Mouse (Mus musculus): ENCODE data around the gene Oat. TPM values are rescaled to one million over a fixed set of nuclear protein-coding genes. Genes with fewer than 3 reads are reported as not detected.
A peak's percentile ranks its signal among the peaks of the same experiment; 100 is the strongest.

The Oat gene
- polyA plus RNA-seq, 1 experiment from 2014 or later = 214 TPM

- 43% methylated on average over 3 of the region's 3 CpGs for WGBS
- Histone ChIP-seq H3K27me3 (replicated peaks; ENCODE audit: insufficient read depth, low read length) (no peaks in the 10 kb centered on the region), H3K9me3 (ENCODE audit: low read length) (no peaks in the 10 kb centered on the region), H3K4me3 (ENCODE audit: low read depth, low read length) (no peak overlapping the region), H3K27ac (ENCODE audit: low read length) (peak overlapping the region; percentile 51; the same call in 1 of the 2 replicates), H3K36me3 (ENCODE audit: insufficient read depth, low read length) (no peaks in the 10 kb centered on the region), H3K4me1 (ENCODE audit: insufficient read depth, low read depth, low read length) (peaks cover 7% of the 10 kb centered on the region; the same call in 1 of the 2 replicates), H3K9ac (replicated peaks; ENCODE audit: low read depth) (no peak overlapping the region), H3K4me2 (replicated peaks; ENCODE audit: low read depth, low read length) (peak overlapping the region; percentile 37; the same call in 1 of the 2 replicates)
- ATAC-seq (no peak), DNase-seq (ENCODE audit: low spot score) (no peak)
- TF ChIP-seq CTCF (IDR thresholded peaks at IDR 0.05) (no peak), EP300 (IDR thresholded peaks at IDR 0.05) (peak; percentile 16; the same call in 1 of the 2 replicates)
Observed at GRCm38 (mm10) chr7:132572738-132573137, 3.5 kb downstream of the Oat start.

GRCm38 (mm10) chr7:132571481-132571880 lies 4.7 kb downstream of the Oat start:
- Histone ChIP-seq H3K27me3 (replicated peaks; ENCODE audit: insufficient read depth, low read length) (no peaks in the 10 kb centered on the region), H3K9ac (replicated peaks; ENCODE audit: low read depth) (no peak overlapping the region), H3K4me1 (ENCODE audit: insufficient read depth, low read depth, low read length) (peaks cover 7% of the 10 kb centered on the region; the same call in 1 of the 2 replicates), H3K4me3 (ENCODE audit: low read depth, low read length) (no peak overlapping the region), H3K9me3 (ENCODE audit: low read length) (no peaks in the 10 kb centered on the region), H3K27ac (ENCODE audit: low read length) (peak overlapping the region; percentile 57), H3K4me2 (replicated peaks; ENCODE audit: low read depth, low read length) (peak overlapping the region; percentile 37), H3K36me3 (ENCODE audit: insufficient read depth, low read length) (no peaks in the 10 kb centered on the region)
- ATAC-seq (no peak), DNase-seq (ENCODE audit: low spot score) (peak; percentile 73)
- 36% methylated on average over 8 of the region's 8 CpGs for WGBS
- no peak for TF ChIP-seq CTCF (IDR thresholded peaks at IDR 0.05)
- no peak for TF ChIP-seq EP300 (IDR thresholded peaks at IDR 0.05)

GRCm38 (mm10) chr7:132570071-132570470 lies 6.1 kb downstream of the Oat start:
- Histone ChIP-seq H3K36me3 (ENCODE audit: insufficient read depth, low read length) (no peaks in the 10 kb centered on the region), H3K4me1 (ENCODE audit: insufficient read depth, low read depth, low read length) (peaks cover 7% of the 10 kb centered on the region; the same call in 1 of the 2 replicates), H3K9ac (replicated peaks; ENCODE audit: low read depth) (no peak overlapping the region), H3K9me3 (ENCODE audit: low read length) (no peaks in the 10 kb centered on the region), H3K27me3 (replicated peaks; ENCODE audit: insufficient read depth, low read length) (no peaks in the 10 kb centered on the region), H3K4me2 (replicated peaks; ENCODE audit: low read depth, low read length) (no peak overlapping the region), H3K4me3 (ENCODE audit: low read depth, low read length) (no peak overlapping the region), H3K27ac (ENCODE audit: low read length) (no peak overlapping the region)
- WGBS = 71% methylated on average over 5 of the region's 5 CpGs
- no peak for ATAC-seq
- no peak for TF ChIP-seq EP300 (IDR thresholded peaks at IDR 0.05)
- no peak for TF ChIP-seq CTCF (IDR thresholded peaks at IDR 0.05)
- DNase-seq (ENCODE audit: low spot score) = no peak

- Histone ChIP-seq H3K4me2 (replicated peaks; ENCODE audit: low read depth, low read length) (no peak overlapping the region), H3K27ac (ENCODE audit: low read length) (no peak overlapping the region), H3K4me3 (ENCODE audit: low read depth, low read length) (no peak overlapping the region), H3K9ac (replicated peaks; ENCODE audit: low read depth) (no peak overlapping the region), H3K27me3 (replicated peaks; ENCODE audit: insufficient read depth, low read length) (no peaks in the 10 kb centered on the region), H3K4me1 (ENCODE audit: insufficient read depth, low read depth, low read length) (peaks cover 7% of the 10 kb centered on the region; the same call in 1 of the 2 replicates), H3K9me3 (ENCODE audit: low read length) (no peaks in the 10 kb centered on the region), H3K36me3 (ENCODE audit: insufficient read depth, low read length) (peaks cover 7% of the 10 kb centered on the region; the same call in 1 of the 2 replicates)
- TF ChIP-seq CTCF (IDR thresholded peaks at IDR 0.05) = no peak
- no peak for TF ChIP-seq EP300 (IDR thresholded peaks at IDR 0.05)
- ATAC-seq (no peak), DNase-seq (ENCODE audit: low spot score) (no peak)
- whole genome bisulfite sequencing = 82% methylated on average over 6 of the region's 6 CpGs
Observed at GRCm38 (mm10) chr7:132568817-132569216, 7.4 kb downstream of the Oat start.

GRCm38 (mm10) chr7:132565831-132566230 lies 10.4 kb downstream of the Oat start:
- ATAC-seq (no peak), DNase-seq (ENCODE audit: low spot score) (no peak)
- H3K4me1 ChIP-seq (ENCODE audit: insufficient read depth, low read depth, low read length) = no peaks in the 10 kb centered on the region
- H3K27me3 ChIP-seq (replicated peaks; ENCODE audit: insufficient read depth, low read length) = no peaks in the 10 kb centered on the region
- no peak overlapping the region for H3K9ac ChIP-seq (replicated peaks; ENCODE audit: low read depth)
- no peak overlapping the region for H3K4me2 ChIP-seq (replicated peaks; ENCODE audit: low read depth, low read length)
- 24% methylated on average over 1 of the region's 1 CpGs for WGBS
- H3K36me3 ChIP-seq (ENCODE audit: insufficient read depth, low read length) = peaks cover 24% of the 10 kb centered on the region; the same call in 1 of the 2 replicates
- H3K4me3 ChIP-seq (ENCODE audit: low read depth, low read length) = no peak overlapping the region
- no peak overlapping the region for H3K27ac ChIP-seq (ENCODE audit: low read length)
- TF ChIP-seq EP300 (IDR thresholded peaks at IDR 0.05) = no peak
- no peak for TF ChIP-seq CTCF (IDR thresholded peaks at IDR 0.05)
- H3K9me3 ChIP-seq (ENCODE audit: low read length) = no peaks in the 10 kb centered on the region

- ATAC-seq = peak; percentile 75
- DNase-seq (ENCODE audit: low spot score) = peak; percentile 52
- H3K36me3 ChIP-seq (ENCODE audit: insufficient read depth, low read length) = peaks cover 46% of the 10 kb centered on the region; the same call in 1 of the 2 replicates
- H3K27me3 ChIP-seq (replicated peaks; ENCODE audit: insufficient read depth, low read length) = no peaks in the 10 kb centered on the region
- H3K4me2 ChIP-seq (replicated peaks; ENCODE audit: low read depth, low read length) = no peak overlapping the region
- no peak overlapping the region for H3K27ac ChIP-seq (ENCODE audit: low read length)
- H3K9ac ChIP-seq (replicated peaks; ENCODE audit: low read depth) = no peak overlapping the region
- H3K9me3 ChIP-seq (ENCODE audit: low read length) = no peaks in the 10 kb centered on the region
- H3K4me3 ChIP-seq (ENCODE audit: low read depth, low read length) = no peak overlapping the region
- WGBS = 34% methylated on average over 3 of the region's 3 CpGs
- peaks cover 4% of the 10 kb centered on the region; the same call in 1 of the 2 replicates for H3K4me1 ChIP-seq (ENCODE audit: insufficient read depth, low read depth, low read length)
- TF ChIP-seq CTCF (IDR thresholded peaks at IDR 0.05) = peak; percentile 20; the same call in 1 of the 2 replicates
- peak; percentile 88 for TF ChIP-seq EP300 (IDR thresholded peaks at IDR 0.05)
Observed at GRCm38 (mm10) chr7:132559138-132559766, 16.9 kb downstream of the Oat start.

Data from lung, postnatal 0 days (tissue).